Mouse (Mus musculus): ENCODE measurements around the gene Btbd2.
A peak's percentile ranks its signal among the peaks of the same experiment; 100 is the strongest.

Btbd2 gene

DNA sequence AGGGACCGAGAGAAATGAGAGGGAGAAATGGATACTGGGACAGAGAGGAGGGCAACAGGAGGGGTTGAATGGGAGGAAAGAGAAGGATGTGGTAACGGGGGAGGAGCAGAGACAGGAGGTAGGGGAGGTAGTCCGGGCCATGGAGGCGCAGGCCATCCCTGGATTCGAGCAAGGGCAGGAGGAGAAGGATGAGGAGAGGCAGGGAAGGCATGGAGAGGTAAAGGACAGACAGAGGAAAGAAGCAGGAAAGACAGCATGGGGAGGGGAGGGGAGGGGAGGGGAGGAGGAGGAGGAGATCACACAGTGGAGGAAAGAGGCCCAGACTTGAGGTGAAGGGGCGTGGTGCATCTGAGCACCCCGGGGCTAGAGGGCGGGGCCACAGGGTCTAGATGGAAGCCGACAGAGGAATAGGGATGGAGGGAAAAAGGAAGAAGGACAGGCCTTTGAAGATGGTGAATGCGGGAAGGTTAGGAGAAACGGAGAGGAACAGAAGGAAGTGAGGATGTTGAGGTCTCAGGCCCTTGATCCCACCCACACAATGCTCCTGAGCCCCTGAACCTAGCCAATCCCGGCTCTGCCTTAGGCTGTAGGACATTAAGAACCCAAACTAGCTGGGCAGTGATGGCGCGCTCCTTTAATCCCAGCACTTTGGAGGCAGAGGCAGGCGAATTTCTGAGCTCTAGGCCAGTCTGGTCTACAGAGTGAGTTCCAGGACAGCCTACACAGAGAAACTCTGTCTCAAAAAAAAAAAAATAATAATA is at the start of gene Btbd2:
Gene Btbd2 (minus strand): TSS at position 209 of the 761 bp plus-strand sequence.
- peak; percentile 21; the same call in 1 of the 2 replicates for ATAC-seq (ENCODE audit: low TSS enrichment)

DNA sequence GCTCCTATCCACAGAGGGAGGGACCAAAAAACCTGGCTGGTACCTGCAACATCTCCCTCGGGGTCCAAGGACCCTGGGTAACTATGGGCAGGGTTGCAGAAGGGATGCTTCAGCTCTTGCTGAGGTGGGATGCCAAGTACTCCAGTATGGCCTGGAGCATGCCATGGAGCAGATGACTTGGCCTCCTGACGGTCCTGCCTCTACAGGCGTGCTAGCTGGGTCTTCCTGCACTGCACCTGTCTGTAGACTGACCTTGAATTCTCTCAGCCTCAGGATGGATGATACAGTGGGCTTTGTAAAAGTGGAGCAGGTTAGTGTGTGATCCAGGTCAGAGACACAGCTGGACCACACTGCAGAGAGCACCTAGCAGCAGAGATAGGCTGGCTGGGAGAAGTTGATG is 48.6 kb upstream of the Btbd2 start:
- ATAC-seq (ENCODE audit: low TSS enrichment), result no peak

DNA sequence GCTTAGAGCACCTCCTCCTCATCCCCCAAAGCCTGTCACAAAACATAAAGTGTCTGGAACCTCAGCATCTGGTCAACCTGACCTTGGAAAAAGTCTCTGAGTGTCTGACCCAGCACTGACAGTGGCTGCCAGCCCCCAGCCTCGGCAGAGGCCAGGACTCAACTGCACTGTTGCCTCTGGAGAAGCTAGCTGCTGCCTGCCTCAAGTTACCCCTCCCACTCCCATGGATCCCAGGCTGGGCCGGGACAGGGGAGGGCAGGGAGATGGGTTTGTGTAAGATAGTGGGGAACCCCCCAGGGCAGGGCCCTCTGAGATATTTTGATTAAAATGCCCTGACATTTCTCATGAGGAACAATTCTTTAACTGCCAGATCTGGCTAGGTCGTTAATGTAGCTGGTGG is 48.2 kb upstream of the Btbd2 start:
- no peak for ATAC-seq (ENCODE audit: low TSS enrichment)

DNA sequence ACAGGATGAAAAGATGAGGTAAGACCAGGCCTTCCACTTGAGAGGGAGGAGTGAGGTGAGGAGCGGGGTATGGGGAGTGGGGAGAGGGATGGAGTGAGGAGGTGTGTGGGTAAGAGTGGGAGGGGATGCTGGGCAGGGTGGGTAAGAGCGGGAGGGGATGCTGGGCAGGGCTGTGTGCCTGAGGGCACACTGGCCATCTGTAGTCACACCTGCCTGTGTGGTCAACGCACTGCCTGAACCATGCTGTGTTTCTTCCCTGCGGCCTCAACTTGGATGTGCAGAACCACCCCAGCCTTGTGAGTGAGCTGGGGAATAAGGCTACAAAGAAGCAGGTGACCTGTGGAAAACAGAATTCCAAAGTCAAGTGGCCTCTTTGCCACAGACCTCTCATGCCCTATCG is 47.5 kb upstream of the Btbd2 start:
- ATAC-seq (ENCODE audit: low TSS enrichment), result no peak

DNA sequence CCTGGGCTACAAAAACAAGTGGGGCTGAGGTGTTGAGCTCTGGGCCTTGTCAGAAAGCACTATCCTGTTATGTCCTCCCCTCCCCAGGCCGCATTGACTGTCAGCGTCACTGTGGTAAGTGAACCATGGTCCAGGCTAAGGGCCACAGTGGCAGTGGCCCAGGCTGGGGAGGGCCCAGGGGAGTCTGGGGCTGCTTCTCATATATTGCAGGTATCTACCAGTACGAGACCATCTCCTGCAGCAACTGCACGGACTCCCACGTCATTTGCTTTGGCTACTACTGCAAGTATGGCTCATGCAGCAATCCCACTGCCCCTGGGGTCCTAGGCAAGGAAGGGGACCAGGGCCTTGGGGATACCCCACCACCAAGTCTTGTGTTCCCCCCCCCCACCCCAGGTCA is 46.8 kb upstream of the Btbd2 start:
- ATAC-seq (ENCODE audit: low TSS enrichment), result no peak

DNA sequence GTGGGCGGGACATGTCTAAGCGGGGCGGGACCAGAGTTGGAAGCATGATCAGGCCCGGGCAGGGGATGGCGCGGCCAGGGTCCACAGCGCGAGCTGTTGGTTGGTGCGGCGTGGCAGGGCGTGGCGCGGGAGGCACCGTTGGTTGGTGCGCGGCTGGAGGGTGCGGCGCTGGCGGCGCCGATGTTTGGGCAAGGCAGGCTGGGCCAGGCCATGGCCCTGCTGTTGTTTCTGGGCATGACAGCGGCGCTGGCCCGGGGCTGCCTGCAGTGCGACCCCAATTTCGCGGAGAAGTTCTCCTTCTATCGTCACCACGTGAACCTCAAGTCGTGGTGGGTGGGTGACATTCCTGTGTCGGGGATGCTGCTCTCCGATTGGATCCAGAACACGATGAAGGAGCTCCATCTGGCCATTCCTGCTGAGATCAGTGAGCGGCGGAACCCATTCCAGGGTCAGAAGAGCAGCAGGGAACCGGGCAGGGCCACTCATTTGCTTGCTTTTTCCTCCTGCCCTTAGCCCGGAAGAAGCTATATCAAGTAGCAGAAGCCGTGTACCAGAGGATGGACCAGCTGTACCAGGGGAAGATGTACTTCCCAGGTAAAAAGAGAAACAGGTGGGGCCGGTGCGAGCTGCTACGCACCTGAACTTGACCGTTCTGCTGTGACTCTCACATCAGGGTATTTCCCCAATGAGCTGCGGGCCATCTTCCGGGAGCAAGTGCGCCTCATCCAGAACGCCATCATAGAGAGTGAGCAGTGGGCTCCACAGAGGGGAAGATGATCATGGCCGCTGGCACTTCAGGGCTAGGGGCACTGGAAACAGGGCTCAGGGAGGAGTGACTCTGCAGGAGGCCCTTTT is 45.9 kb upstream of the Btbd2 start:
- ATAC-seq (ENCODE audit: low TSS enrichment), result peak; percentile 76

DNA sequence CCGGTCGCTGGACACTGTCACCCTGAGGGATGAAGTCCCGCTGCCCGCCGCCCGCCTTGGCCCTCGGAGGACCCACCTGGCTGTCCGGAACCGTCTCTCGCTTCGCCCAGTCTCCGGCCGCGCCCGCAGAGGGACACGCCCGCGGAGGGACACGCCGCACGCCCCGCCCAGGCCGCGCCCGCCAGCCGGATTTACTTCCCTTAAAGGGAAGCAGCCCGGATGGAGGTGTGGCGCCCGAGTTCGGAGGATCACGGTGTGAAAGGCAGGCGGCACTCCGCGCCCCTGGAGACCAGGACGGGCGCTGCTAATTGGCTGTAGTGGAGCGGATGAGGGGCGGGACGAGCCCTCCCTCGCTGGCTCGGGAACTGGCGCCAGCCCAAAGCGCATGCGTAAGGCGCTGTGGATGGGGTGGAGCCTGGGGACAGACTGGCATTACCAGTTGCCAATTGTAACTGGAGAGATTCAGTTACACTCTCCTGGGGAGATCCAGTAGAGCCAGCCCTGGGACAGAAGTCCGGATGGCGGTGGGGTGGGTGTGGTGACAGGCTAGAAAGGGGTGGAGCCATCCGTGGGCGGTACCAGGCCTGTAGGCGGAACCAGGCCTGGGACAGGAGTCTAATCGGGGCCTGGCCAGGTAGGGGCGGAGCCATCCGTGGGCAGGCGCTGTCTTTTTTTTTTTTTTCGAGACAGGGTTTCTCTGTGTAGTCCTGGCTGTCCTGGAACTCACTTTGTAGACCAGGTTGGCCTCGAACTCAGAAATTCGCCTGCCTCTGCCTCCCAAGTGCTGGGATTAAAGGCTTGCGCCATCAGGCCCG is 45.1 kb upstream of the Btbd2 start, which contains the start of the genes Mob3a and Izumo4:
Gene Mob3a (minus strand): TSS at position 257 of the 815 bp plus-strand sequence.
Gene Izumo4 (plus strand): TSS at position 464 of the 815 bp plus-strand sequence.
- peak; percentile 89 for ATAC-seq (ENCODE audit: low TSS enrichment)

GRCm38 (mm10) chr10:80700732-80701131 is 43.9 kb upstream of the Btbd2 start:
- ATAC-seq (ENCODE audit: low TSS enrichment), result no peak

GRCm38 (mm10) chr10:80700038-80700504 is 43.2 kb upstream of the Btbd2 start:
- no peak for ATAC-seq (ENCODE audit: low TSS enrichment)

GRCm38 (mm10) chr10:80698605-80699004 is 41.7 kb upstream of the Btbd2 start:
- ATAC-seq (ENCODE audit: low TSS enrichment), result no peak

GRCm38 (mm10) chr10:80697812-80698211 is 40.9 kb upstream of the Btbd2 start:
- ATAC-seq (ENCODE audit: low TSS enrichment), result no peak

DNA sequence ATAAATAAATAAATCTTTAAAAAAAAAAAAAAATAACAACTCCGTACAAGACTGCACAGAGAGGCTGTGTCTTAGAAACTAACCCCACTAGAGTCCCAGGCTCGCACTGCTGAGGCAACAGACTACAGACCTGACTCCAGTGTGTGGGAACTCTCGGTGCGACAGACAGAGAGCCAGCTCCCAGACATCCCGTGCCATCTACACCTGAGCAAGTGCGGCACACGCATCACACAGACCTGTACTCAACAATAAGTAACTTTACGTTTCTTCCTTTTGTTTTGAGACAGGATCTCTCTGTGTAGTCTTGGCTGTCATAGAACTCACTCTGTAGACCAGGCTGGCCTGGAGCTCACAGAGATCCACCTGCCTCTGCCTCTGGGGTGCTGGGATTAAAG is 40.5 kb upstream of the Btbd2 start:
- no peak for ATAC-seq (ENCODE audit: low TSS enrichment)

DNA sequence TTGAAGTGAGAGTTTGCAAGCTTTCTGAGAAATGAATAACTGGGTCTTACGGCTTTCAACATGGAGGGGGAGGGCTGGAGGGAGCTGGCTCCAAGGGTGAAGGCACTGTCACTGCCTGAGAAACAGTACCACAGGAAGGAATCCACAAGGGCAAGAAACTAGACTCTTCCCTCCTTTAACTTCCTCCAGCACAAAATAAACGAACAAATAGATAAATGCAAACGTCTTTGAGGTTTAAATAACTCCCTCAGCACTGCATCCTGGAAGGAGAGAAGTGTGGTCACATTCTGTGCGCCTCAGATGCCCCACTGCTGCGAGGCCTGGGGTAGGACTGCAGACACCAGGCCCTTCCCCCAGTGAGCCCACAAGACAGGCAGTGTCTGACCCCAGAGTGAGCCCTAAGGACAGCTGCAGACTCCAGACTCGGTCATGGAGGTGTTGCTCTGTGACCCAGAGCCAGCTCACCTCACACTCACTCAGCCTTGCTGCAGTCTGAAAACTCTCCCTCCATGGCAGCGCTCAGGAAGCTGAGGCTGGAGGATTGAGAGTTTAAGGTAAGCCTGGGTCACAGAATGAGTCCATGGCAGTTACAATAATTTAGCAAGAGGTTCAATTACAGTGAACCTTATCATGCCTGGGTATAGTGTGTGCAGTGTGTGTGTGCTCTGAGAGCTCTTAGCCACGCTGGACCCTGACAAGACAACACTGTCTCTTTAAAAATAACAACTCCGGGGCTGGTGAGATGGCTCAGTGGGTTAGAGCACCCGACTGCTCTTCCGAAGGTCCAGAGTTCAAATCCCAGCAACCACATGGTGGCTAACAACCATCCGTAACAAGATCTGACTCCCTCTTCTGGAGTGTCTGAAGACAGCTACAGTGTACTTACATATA is 39.9 kb upstream of the Btbd2 start:
- no peak for ATAC-seq (ENCODE audit: low TSS enrichment)

- no peak for ATAC-seq (ENCODE audit: low TSS enrichment)
Measured at GRCm38 (mm10) chr10:80695801-80696501, 39.1 kb upstream of the Btbd2 start.

- peak; percentile 21; the same call in 1 of the 2 replicates for ATAC-seq (ENCODE audit: low TSS enrichment)
Measured at GRCm38 (mm10) chr10:80695186-80695585, 38.3 kb upstream of the Btbd2 start.

DNA sequence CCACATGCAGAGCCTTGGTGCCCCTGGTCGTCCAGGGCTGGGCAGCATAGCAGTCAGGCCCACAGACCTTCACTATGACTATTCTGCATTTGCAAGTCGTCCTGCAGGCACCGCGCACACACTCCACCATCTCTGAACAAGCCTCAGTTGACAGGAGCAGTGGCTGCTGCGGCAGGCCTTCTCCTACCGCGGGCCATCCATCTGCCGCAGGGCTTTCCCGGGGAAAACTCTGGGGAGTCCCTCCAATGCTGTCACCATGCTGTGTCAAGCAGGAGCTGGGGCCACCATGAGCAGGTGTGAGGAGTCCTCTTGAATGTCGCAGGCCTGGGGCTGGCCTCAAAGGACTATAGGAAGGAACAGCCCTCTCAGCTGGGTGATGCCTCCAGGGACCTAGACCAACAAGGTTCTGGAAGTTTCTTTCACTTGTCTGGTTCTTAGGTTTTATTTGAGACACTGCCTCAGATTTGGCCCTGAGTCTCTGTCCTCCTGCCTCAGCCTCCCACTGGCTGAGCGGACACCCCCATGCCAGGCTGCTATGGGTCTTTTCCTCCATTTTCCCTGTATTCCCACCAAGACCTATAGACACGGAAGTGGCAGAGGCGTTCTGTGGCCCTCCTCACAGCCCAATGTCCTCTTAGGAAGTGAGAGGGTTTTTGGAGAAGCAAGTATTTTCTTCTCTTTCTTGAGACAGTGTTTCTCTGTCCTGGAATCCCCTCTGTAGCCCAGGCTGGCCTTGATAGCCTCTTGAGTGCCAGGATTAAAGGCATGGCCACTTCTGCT is 37.5 kb upstream of the Btbd2 start:
- no peak for ATAC-seq (ENCODE audit: low TSS enrichment)

GRCm38 (mm10) chr10:80693401-80694045 is 36.7 kb upstream of the Btbd2 start:
- ATAC-seq (ENCODE audit: low TSS enrichment), result no peak

- no peak for ATAC-seq (ENCODE audit: low TSS enrichment)
Measured at GRCm38 (mm10) chr10:80692249-80693165, 35.6 kb upstream of the Btbd2 start.

All from frontal cortex, adult (tissue).